Mouse (Mus musculus) MEL (cell line): ENCODE data around the gene Mpig6b.

ENCODE experiments used
- CTCF ChIP-seq, 3 experiments: IDR thresholded peaks in 2 of 3; conservative IDR thresholded peaks in 1 of 3; 2 replicates each; pipeline ENCODE4 v1.5.1; 2011 to 2012; ENCODE audit warnings: low read length in 3 of 3, low read depth in 2 of 3, mild to moderate bottlenecking in 2 of 3, improper control_type of control experiment in 1 of 3, inconsistent platforms in 1 of 3, mixed read lengths in 1 of 3, moderate library complexity in 1 of 3; ENCODE audit not compliant: control insufficient read depth in 1 of 3, insufficient read depth in 1 of 3, poor library complexity in 1 of 3, severe bottlenecking in 1 of 3
- EP300 ChIP-seq, 2 experiments: IDR thresholded peaks; 2 replicates each; pipeline ENCODE4 v1.6.1; 2011; ENCODE audit warnings: improper control_type of control experiment in 2 of 2, low read length in 2 of 2, low read depth in 1 of 2, mild to moderate bottlenecking in 1 of 2
- MAX ChIP-seq: IDR thresholded peaks from 2 replicates; pipeline ENCODE4 v1.6.1; 2011; ENCODE audit warnings: low read length, improper control_type of control experiment
- MAZ ChIP-seq: IDR thresholded peaks from 2 replicates; pipeline ENCODE4 v1.6.1; 2012; ENCODE audit warnings: low read depth, mild to moderate bottlenecking, inconsistent platforms, low read length, improper control_type of control experiment
- NRF1 ChIP-seq: IDR thresholded peaks from 2 replicates; pipeline ENCODE4 v1.6.1; 2014; ENCODE audit warnings: low read depth, mild to moderate bottlenecking, inconsistent platforms, low read length, improper control_type of control experiment, moderate library complexity; ENCODE audit not compliant: poor library complexity, insufficient read depth, severe bottlenecking
- SIN3A ChIP-seq: IDR thresholded peaks from 2 replicates; pipeline ENCODE4 v1.6.1; 2012; ENCODE audit warnings: low read length, improper control_type of control experiment, inconsistent platforms
- USF1 ChIP-seq: IDR thresholded peaks from 2 replicates; pipeline ENCODE4 v1.6.1; 2014; ENCODE audit warnings: low read depth, mild to moderate bottlenecking, inconsistent platforms, low read length, improper control_type of control experiment, moderate library complexity
- ZMIZ1 ChIP-seq: IDR thresholded peaks from 2 replicates; pipeline ENCODE4 v1.6.1; 2012; ENCODE audit warnings: low read depth, mild to moderate bottlenecking, inconsistent platforms, low read length, improper control_type of control experiment, moderate library complexity

- TF ChIP-seq MAX (peak; percentile 67), CTCF (IDR thresholded peaks at IDR 0.05 in 2 of 3, conservative IDR thresholded peaks at IDR 0.05 in 1 of 3; ENCODE audit: control insufficient read depth in 1 of 3, insufficient read depth in 1 of 3, low read depth in 2 of 3, low read length in 3 of 3, poor library complexity in 1 of 3, severe bottlenecking in 1 of 3) (no peak), NRF1 (no peak), ZMIZ1 (peak; percentile 70; the same call in 1 of the 2 replicates), USF1 (0 out of 2 replicates have a peak, but pooled peaks have one; percentile 9), EP300 (IDR thresholded peaks at IDR 0.05; ENCODE audit: low read depth in 1 of 2, low read length in 2 of 2) (peak in 1 of 2 experiments; percentile 59; a peak in 1 of 4 replicates), SIN3A (peak; percentile 38; the same call in 1 of the 2 replicates), MAZ (0 out of 2 replicates have a peak, but pooled peaks have one; percentile 27)
Measured at GRCm38 (mm10) chr17:35027277-35028068, 38.5 kb downstream of the Mpig6b start, which contains the start of gene Sapcd1.
